Mouse (Mus musculus) stomach, postnatal 0 days (tissue): Measurements from ENCODE around the gene Fbxl17.

ENCODE experiments used
- CTCF ChIP-seq: IDR thresholded peaks from 2 replicates; pipeline ENCODE4 v1.5.1; 2016; ENCODE audit warnings: antibody characterized with exemption, low read depth, mild to moderate bottlenecking, moderate library complexity
- EP300 ChIP-seq: optimal IDR thresholded peaks from 2 replicates; pipeline ENCODE3; 2016; ENCODE audit warnings: antibody characterized with exemption

DNA sequence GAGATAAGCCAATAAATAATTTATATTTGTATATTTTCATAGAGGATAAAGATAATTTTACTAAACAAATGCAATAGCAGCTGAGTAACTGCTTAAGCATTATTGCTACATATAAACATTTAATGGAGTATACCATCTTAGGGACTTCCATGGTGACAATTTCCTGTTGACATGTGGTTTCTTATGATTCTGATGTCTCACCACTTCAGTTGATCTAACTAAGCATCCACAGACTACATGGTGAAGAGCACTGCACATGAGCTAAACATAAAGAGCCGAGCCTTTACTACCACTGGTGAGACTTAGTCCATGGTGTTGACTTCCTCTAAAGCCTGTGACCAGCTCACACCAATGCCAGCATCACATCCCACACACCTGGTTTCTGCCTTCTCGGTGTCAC, 175.1 kb downstream of the Fbxl17 start:
- TF ChIP-seq CTCF (no peak), EP300 (no peak)
